Mouse (Mus musculus) skeletal muscle tissue, adult 2 months (tissue): Measurements from ENCODE around the gene Hist2h3b.
A peak's percentile ranks its signal among the peaks of the same experiment; 100 is the strongest.
"Not testable (repeated sequence)": the region's sequence is repeated elsewhere in the genome, so short reads cannot be mapped to it uniquely, and the experiment has no call there.

Source experiments
- DNase-seq: peaks from one replicate; pipeline ENCODE4 v3.0.0-alpha.2; 2012; ENCODE audit warnings: low read depth, low spot score

Hist2h3b gene

GRCm38 (mm10) chr3:96238954-96239793 lies 29.3 kb upstream of the Hist2h3b start, which contains the start of gene Hist2h3c2:
Gene Hist2h3c2 (minus strand): TSS chr3:96239127.
- DNase-seq = not testable (repeated sequence)

- peak; percentile 79 for DNase-seq
Measured at GRCm38 (mm10) chr3:96239949-96240798, 28.3 kb upstream of the Hist2h3b start, which contains the start of gene Hist2h2aa2. Gene Hist2h2aa2 (minus strand): TSS chr3:96240276.

GRCm38 (mm10) chr3:96240799-96241197 lies 27.7 kb upstream of the Hist2h3b start:
- DNase-seq = no peak

- DNase-seq = peak; percentile 53
Measured at GRCm38 (mm10) chr3:96243921-96244572, 24.4 kb upstream of the Hist2h3b start.

GRCm38 (mm10) chr3:96245003-96245886 lies 23.2 kb upstream of the Hist2h3b start, which contains the start of gene Hist2h2aa1:
Gene Hist2h2aa1 (plus strand): TSS chr3:96245497.
- peak; percentile 88 for DNase-seq

GRCm38 (mm10) chr3:96246018-96246417 lies 22.4 kb upstream of the Hist2h3b start:
- DNase-seq = not testable (repeated sequence)

GRCm38 (mm10) chr3:96246427-96246856 lies 22.0 kb upstream of the Hist2h3b start, which contains the start of gene Hist2h3c1:
Gene Hist2h3c1 (plus strand): TSS chr3:96246685.
- not testable (repeated sequence) for DNase-seq

GRCm38 (mm10) chr3:96247356-96248140 lies 20.9 kb upstream of the Hist2h3b start:
- no peak for DNase-seq

GRCm38 (mm10) chr3:96248141-96249033 lies 20.1 kb upstream of the Hist2h3b start:
- no peak for DNase-seq

- no peak for DNase-seq
Measured at GRCm38 (mm10) chr3:96249034-96249345, 19.5 kb upstream of the Hist2h3b start.

- no peak for DNase-seq
Measured at GRCm38 (mm10) chr3:96250890-96251289, 17.6 kb upstream of the Hist2h3b start.

- no peak for DNase-seq
Measured at GRCm38 (mm10) chr3:96251787-96252186, 16.7 kb upstream of the Hist2h3b start.

GRCm38 (mm10) chr3:96254683-96255355 lies 13.6 kb upstream of the Hist2h3b start:
- no peak for DNase-seq

- DNase-seq = no peak
Measured at GRCm38 (mm10) chr3:96255926-96256593, 12.4 kb upstream of the Hist2h3b start.

- DNase-seq = no peak
Measured at GRCm38 (mm10) chr3:96257190-96257589, 11.3 kb upstream of the Hist2h3b start.

- no peak for DNase-seq
Measured at GRCm38 (mm10) chr3:96260220-96260619, 8.2 kb upstream of the Hist2h3b start.

- DNase-seq = no peak
Measured at GRCm38 (mm10) chr3:96261623-96262022, 6.8 kb upstream of the Hist2h3b start.
